Mouse (Mus musculus) liver, postnatal 0 days (tissue): Measurements from ENCODE around the gene Htr5a.

Source experiments
- CTCF ChIP-seq: sonication (generic); IDR thresholded peaks from 2 replicates; pipeline ENCODE4 v1.5.1; 2016; ENCODE audit warnings: antibody characterized with exemption, low read depth
- EP300 ChIP-seq: IDR thresholded peaks from 2 replicates; pipeline ENCODE4 v1.6.1; 2016; ENCODE audit warnings: antibody characterized with exemption, low read depth, mild to moderate bottlenecking

DNA sequence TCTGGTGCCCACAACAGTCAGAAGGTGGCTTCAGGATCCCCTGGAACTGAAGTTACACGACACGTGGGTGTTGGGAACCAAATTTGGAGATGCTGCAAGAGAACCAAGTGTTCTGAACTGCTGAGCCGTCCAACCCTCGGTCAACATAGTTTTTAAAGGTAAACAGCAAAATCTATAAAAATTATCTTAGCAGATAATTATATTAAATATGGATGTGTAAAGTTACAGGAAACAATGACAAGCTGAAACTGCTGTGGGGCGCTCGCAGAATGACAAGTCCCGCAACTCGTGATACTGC is 49.8 kb upstream of the Htr5a start:
- no peak for TF ChIP-seq EP300
- TF ChIP-seq CTCF = no peak
